Mouse (Mus musculus) hindbrain, embryonic 12.5 days (tissue): ENCODE results near the gene Fstl4. TPM values are rescaled to one million over a fixed set of nuclear protein-coding genes. Genes with fewer than 3 reads are reported as not detected.

Experiments used
- ATAC-seq: fragments of 200-750 bp; cut with Nextera tagmentation; 2 replicates; pipeline ENCODE4 v1.8.0; 2017; ENCODE audit warnings: moderate TSS enrichment; ENCODE audit not compliant: low FRiP score
- H3K27ac ChIP-seq: fragments of 300-500 bp; sonication (generic); 2 replicates; pipeline ENCODE4 v1.5.1; 2016; ENCODE audit warnings: mild to moderate bottlenecking
- H3K27me3 ChIP-seq: fragments of 300-500 bp; sonication (generic); 2 replicates; pipeline ENCODE4 v1.6.1; 2016; ENCODE audit warnings: mild to moderate bottlenecking
- H3K36me3 ChIP-seq: fragments of 300-500 bp; sonication (generic); 2 replicates; pipeline ENCODE4 v1.6.1; 2016; ENCODE audit warnings: mild to moderate bottlenecking
- H3K4me1 ChIP-seq: fragments of 300-500 bp; sonication (generic); 2 replicates; pipeline ENCODE4 v1.6.1; 2016
- H3K4me2 ChIP-seq: fragments of 300-500 bp; sonication (generic); replicated peaks from 2 replicates; pipeline ENCODE4 v1.6.1; 2016; ENCODE audit warnings: mild to moderate bottlenecking
- H3K4me3 ChIP-seq: fragments of 300-500 bp; sonication (generic); 2 replicates; pipeline ENCODE4 v1.5.1; 2016; ENCODE audit warnings: mild to moderate bottlenecking
- H3K9ac ChIP-seq: fragments of 300-500 bp; sonication (generic); 2 replicates; pipeline ENCODE4 v1.6.1; 2016; ENCODE audit warnings: mild to moderate bottlenecking, moderate library complexity
- H3K9me3 ChIP-seq: fragments of 300-500 bp; sonication (generic); replicated peaks from 2 replicates; pipeline ENCODE4 v1.6.1; 2016; ENCODE audit warnings: mild to moderate bottlenecking
- WGBS: fragments of 180-500 bp; shearing (Covaris S2); methylation state at CpG from one replicate; pipeline ENCODE4 v1.1.7; 2016; 5-methylcytosine and 5-hydroxymethylcytosine counted together
- polyA plus RNA-seq: library from polyadenylated mRNA; unstranded; fragments of >200 nt; fragmentation: Nextera tagmentation; extraction: Ambion mirVana; gene quantifications from 2 replicates; pipeline ENCODE4 v1.2.1, GENCODE M21; 2016

Fstl4 gene
- polyA plus RNA-seq, 1 experiment from 2014 or later = 5.6 TPM

DNA sequence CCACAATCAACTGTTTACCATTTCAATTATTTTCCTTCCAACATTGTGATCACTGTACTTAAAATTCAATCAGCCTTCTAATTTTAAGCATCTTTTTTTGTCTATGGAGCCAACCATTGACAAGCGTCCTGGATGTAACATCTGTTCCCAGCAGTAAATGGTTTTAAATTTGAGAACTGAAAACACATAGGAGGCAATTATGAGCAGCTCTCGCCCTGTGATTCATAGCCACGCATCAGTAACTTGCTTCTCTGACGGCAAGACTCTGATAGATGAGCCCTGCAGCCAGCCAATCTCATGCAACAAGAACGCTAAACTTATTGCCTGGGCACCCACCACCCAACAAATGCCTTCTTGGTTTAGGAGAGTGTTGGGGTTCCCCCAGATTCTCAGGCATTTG is 467.4 kb downstream of the Fstl4 start:
- no peak for ATAC-seq
- Histone ChIP-seq H3K27me3 (no peaks in the 10 kb centered on the region), H3K9ac (no peak overlapping the region)

GRCm38 (mm10) chr11:53233590-53233989 is 469.2 kb downstream of the Fstl4 start:
- no peaks in the 10 kb centered on the region for H3K9me3 ChIP-seq
- H3K4me2 ChIP-seq = no peak overlapping the region
- H3K4me3 ChIP-seq = no peak overlapping the region
- no peaks in the 10 kb centered on the region for H3K36me3 ChIP-seq
- no peak overlapping the region for H3K27ac ChIP-seq
- no peaks in the 10 kb centered on the region for H3K4me1 ChIP-seq
- WGBS = 81% methylated on average over 9 of the region's 9 CpGs
- no peaks in the 10 kb centered on the region for H3K27me3 ChIP-seq
- H3K9ac ChIP-seq = no peak overlapping the region
- no peak for ATAC-seq

More for the DNA sequence above, 467.4 kb downstream of the Fstl4 start:
- Histone ChIP-seq H3K4me1 (no peaks in the 10 kb centered on the region), H3K4me3 (no peak overlapping the region), H3K4me2 (no peak overlapping the region), H3K36me3 (no peaks in the 10 kb centered on the region), H3K27ac (no peak overlapping the region), H3K9me3 (0 out of 2 replicates have a peak, but pooled peaks cover 2% of the 10 kb centered on the region)
- WGBS = 73% methylated on average over 5 of the region's 5 CpGs
